Mouse (Mus musculus) spleen, adult 2 months (tissue): ENCODE measurements around the gene Ppat.

Source experiments
- CTCF ChIP-seq: fragments of 200-500 bp; IDR thresholded peaks from 2 replicates; pipeline ENCODE4 v1.5.1; 2011; ENCODE audit warnings: mild to moderate bottlenecking, inconsistent platforms; ENCODE audit not compliant: insufficient read depth, insufficient read length, insufficient replicate concordance; ENCODE audit errors: extremely low read depth
- POLR2A ChIP-seq: fragments of 200-500 bp; IDR thresholded peaks from 2 replicates; pipeline ENCODE4 v1.6.1; 2011; ENCODE audit warnings: low read depth, low read length, inconsistent platforms

DNA sequence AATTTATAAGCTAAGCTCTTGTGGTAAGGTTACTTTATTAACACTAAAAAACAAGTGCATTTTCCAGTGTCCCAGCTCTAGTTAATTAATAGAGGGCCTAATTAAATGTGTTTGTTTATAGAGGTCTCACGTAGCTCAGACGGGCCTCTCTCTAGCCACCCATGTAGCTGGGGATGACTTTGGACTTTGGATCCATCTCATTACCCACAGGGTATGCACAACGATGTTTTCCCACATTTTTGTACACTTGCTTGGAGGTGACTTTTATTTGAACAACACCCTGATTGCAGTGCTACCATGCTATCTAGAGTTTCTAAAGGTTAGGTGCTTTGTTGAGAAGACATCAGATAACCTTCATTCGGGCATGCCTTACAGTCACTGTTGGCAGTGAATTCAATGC, 8.9 kb downstream of the Ppat start:
- TF ChIP-seq POLR2A (no peak), CTCF (no peak)
